ENCODE assay signal across 26 mouse cellular contexts in genomic region chr1:92921496-92921895, GRCm38 (mm10). TPM values are rescaled to one million over a fixed set of nuclear protein-coding genes. Genes with fewer than 3 reads are reported as not detected.
DNase-seq lines count a peak whose midpoint lies in the region; ATAC-seq and TF ChIP-seq lines count a peak whose summit lies in the region.
"Had no signal": no experiment of that assay in that cellular context is flagged by ENCODE, and none has a peak within 500 bp of the region (broad histone marks: within the 10 kb centered on the region; RNA-seq: fewer than 3 reads in every experiment).

No protein-coding gene starts in this region.

- no peaks in the 10 kb centered on the region for H3K9me3 ChIP-seq in heart, embryonic 14.5 days (ENCODE audit: control insufficient read depth, low read length)
- no peaks in the 10 kb centered on the region for H3K9me3 ChIP-seq in heart, embryonic 11.5 days (replicated peaks; ENCODE audit: control insufficient read depth, low read length)
- no peaks in the 10 kb centered on the region for H3K9me3 ChIP-seq in heart, postnatal 0 days (replicated peaks; ENCODE audit: control insufficient read depth, low read length)
- H3K9me3 ChIP-seq in forebrain, embryonic 12.5 days, result no peaks in the 10 kb centered on the region
- H3K9me3 ChIP-seq: forebrain, embryonic 10.5 days; G1E; heart, embryonic 10.5 days had no signal

- H3K79me2 ChIP-seq in macrophage (ENCODE audit: inconsistent target), result no peaks in the 10 kb centered on the region

- intact Hi-C loops in heart, postnatal 25 days (cut with DNase I), result no loop called here

- H3K9ac ChIP-seq in heart, embryonic 14.5 days (ENCODE audit: low read length), result no peak overlapping the region
- no peak overlapping the region for H3K9ac ChIP-seq in heart, embryonic 11.5 days (ENCODE audit: low read depth, low read length)
- no peak overlapping the region for H3K9ac ChIP-seq in heart, postnatal 0 days (replicated peaks; ENCODE audit: low read depth, low read length)
- H3K9ac ChIP-seq in forebrain, embryonic 12.5 days, result no peak overlapping the region
- H3K9ac ChIP-seq: forebrain, postnatal 0 days; hindbrain, embryonic 14.5 days had no signal

- peaks cover 9 to 24% of the 10 kb centered on the region in 2 experiments for H3K4me1 ChIP-seq in heart, embryonic 14.5 days (ENCODE audit: control insufficient read depth in 2 of 2, insufficient read depth in 2 of 2, low read length in 2 of 2)
- no peaks in the 10 kb centered on the region for H3K4me1 ChIP-seq in heart, embryonic 11.5 days (ENCODE audit: control insufficient read depth, insufficient read depth, low read length)
- peaks cover 20% of the 10 kb centered on the region for H3K4me1 ChIP-seq in heart, postnatal 0 days (ENCODE audit: control insufficient read depth, insufficient read depth)
- H3K4me1 ChIP-seq in forebrain, embryonic 12.5 days, result no peaks in the 10 kb centered on the region
- H3K4me1 ChIP-seq: forebrain, embryonic 10.5 days; heart, embryonic 10.5 days had no signal

- peaks cover 44% of the 10 kb centered on the region for H3K36me3 ChIP-seq in heart, embryonic 14.5 days (ENCODE audit: control insufficient read depth, insufficient read depth, low read length)
- peaks cover 17% of the 10 kb centered on the region for H3K36me3 ChIP-seq in heart, embryonic 11.5 days (ENCODE audit: control insufficient read depth, insufficient read depth, low read length)
- H3K36me3 ChIP-seq in heart, postnatal 0 days (replicated peaks; ENCODE audit: control insufficient read depth, insufficient read depth, low read length), result peaks cover 43% of the 10 kb centered on the region
- peaks cover 34% of the 10 kb centered on the region for H3K36me3 ChIP-seq in macrophage (ENCODE audit: inconsistent target)
- peaks cover 44% of the 10 kb centered on the region for H3K36me3 ChIP-seq in forebrain, embryonic 12.5 days (replicated peaks)

- H3K4me2 ChIP-seq in heart, embryonic 14.5 days (ENCODE audit: low read length), result no peak overlapping the region
- no peak overlapping the region; the same call in 1 of the 2 replicates for H3K4me2 ChIP-seq in heart, embryonic 11.5 days
- peak overlapping the region; percentile 7; the same call in 1 of the 2 replicates for H3K4me2 ChIP-seq in heart, postnatal 0 days (ENCODE audit: low read depth, low read length)
- H3K4me2 ChIP-seq in forebrain, embryonic 12.5 days, result no peak overlapping the region
- H3K4me2 ChIP-seq: hindbrain, embryonic 14.5 days had no signal

- no peak for TF ChIP-seq EP300 in heart, postnatal 0 days (IDR thresholded peaks at IDR 0.05; ENCODE audit: low read depth)

- H3K4me3 ChIP-seq in heart, embryonic 14.5 days (ENCODE audit: control insufficient read depth in 1 of 2, insufficient read depth in 1 of 2, low read depth in 1 of 2, low read length in 2 of 2), result no peak overlapping the region
- no peak overlapping the region for H3K4me3 ChIP-seq in heart, embryonic 11.5 days (ENCODE audit: low read depth, low read length)
- no peak overlapping the region for H3K4me3 ChIP-seq in heart, postnatal 0 days (ENCODE audit: low read depth, low read length)
- H3K4me3 ChIP-seq in macrophage (ENCODE audit: inconsistent target), result no peak overlapping the region
- H3K4me3 ChIP-seq in forebrain, embryonic 12.5 days (replicated peaks), result no peak overlapping the region
- H3K4me3 ChIP-seq: forebrain, embryonic 10.5 days; heart, embryonic 10.5 days had no signal

- WGBS in heart, embryonic 14.5 days, result 39% methylated on average over 4 of the region's 4 CpGs
- WGBS in heart, embryonic 11.5 days (ENCODE audit: insufficient replicate concordance), result 72% methylated on average over 4 of the region's 4 CpGs
- WGBS in heart, postnatal 0 days, result 40% methylated on average over 4 of the region's 4 CpGs
- WGBS in macrophage (ENCODE audit: missing documents), result 88% methylated on average over 4 of the region's 4 CpGs
- 97% methylated on average over 4 of the region's 4 CpGs for WGBS in forebrain, embryonic 12.5 days

- no peaks in the 10 kb centered on the region for H3K27me3 ChIP-seq in heart, embryonic 14.5 days (ENCODE audit: control insufficient read depth, insufficient read depth, low read length)
- H3K27me3 ChIP-seq in heart, embryonic 11.5 days (ENCODE audit: control insufficient read depth, insufficient read depth, low read length), result no peaks in the 10 kb centered on the region
- H3K27me3 ChIP-seq in heart, postnatal 0 days (ENCODE audit: control insufficient read depth, insufficient read depth, low read length), result no peaks in the 10 kb centered on the region
- peaks cover 5% of the 10 kb centered on the region for H3K27me3 ChIP-seq in forebrain, embryonic 12.5 days

- ATAC-seq in heart, embryonic 14.5 days (ENCODE audit: insufficient number of reproducible peaks, insufficient read depth, low FRiP score, low read depth), result no peak
- ATAC-seq in heart, embryonic 11.5 days (replicated peaks; ENCODE audit: insufficient number of reproducible peaks, low FRiP score, low TSS enrichment), result no peak
- ATAC-seq in heart, postnatal 0 days (ENCODE audit: insufficient read depth, low read depth), result peak; percentile 65
- ATAC-seq in forebrain, embryonic 12.5 days (ENCODE audit: low FRiP score), result no peak
- ATAC-seq: forebrain, postnatal 0 days; hindbrain, postnatal 0 days; inflammation-experienced regulatory T-cells, adult 6 months; Patski had no signal

- H3K27ac ChIP-seq in heart, embryonic 14.5 days (replicated peaks in 1 of 2; ENCODE audit: control insufficient read depth in 1 of 2, insufficient read depth in 1 of 2, low read depth in 2 of 2, low read length in 2 of 2), result peak overlapping the region; percentile 21 to 46; a peak in 3 of 4 replicates
- H3K27ac ChIP-seq in heart, embryonic 11.5 days (ENCODE audit: low read depth, low read length), result no peak overlapping the region
- peak overlapping the region; percentile 65 for H3K27ac ChIP-seq in heart, postnatal 0 days (ENCODE audit: low read depth)
- peak overlapping the region; percentile 34 for H3K27ac ChIP-seq in macrophage
- H3K27ac ChIP-seq in forebrain, embryonic 12.5 days, result no peak overlapping the region
- H3K27ac ChIP-seq: forebrain, embryonic 10.5 days; heart, embryonic 10.5 days; hindbrain, embryonic 14.5 days; hindbrain, postnatal 0 days had no signal

- TF ChIP-seq CTCF in heart, postnatal 0 days (IDR thresholded peaks at IDR 0.05; ENCODE audit: low read depth), result no peak

- DNase-seq in heart, postnatal 0 days (ENCODE audit: low spot score), result peak; percentile 51
- no peak for DNase-seq in heart, postnatal 25 days (ENCODE audit: low spot score)
- DNase-seq: adrenal gland, postnatal 10 days; adrenal gland, postnatal 36 days; B cell, adult 2 months; cerebellum, adult 18-20 months; cerebellum, adult 9-10 months; cerebellum, postnatal 14 days; forebrain, postnatal 0 days; gastrocnemius, postnatal 25 days; heart, postnatal 4 days; kidney, adult 18-20 months; kidney, adult 9 months had no signal

RNA-seq across cellular contexts. Expression of gene Rnpepl1, which starts 10.9 kb away (rescaled TPM):
- 37.8 and 40.8 TPM in 2 replicates for polyA plus RNA-seq in heart, embryonic 14.5 days (2014; fragmentation: Nextera tagmentation; extraction: Ambion mirVana)
- polyA plus RNA-seq in heart, embryonic 11.5 days (2014; fragmentation: Nextera tagmentation; extraction: Ambion mirVana), result 21.7 and 24.6 TPM in 2 replicates
- 73.2 and 89.0 TPM in 2 replicates for total RNA-seq in heart, postnatal 0 days (2014; rRNA removed; ENCODE audit: low replicate concordance)
- 33.0 and 36.3 TPM in 2 replicates for polyA plus RNA-seq in heart, postnatal 0 days (2015; fragmentation: Nextera tagmentation; extraction: Ambion mirVana)
- 10 to 100 TPM; 77.8 to 77.9 TPM for total RNA-seq in heart, postnatal 25 days (2021)
- total RNA-seq in macrophage (2018; cell fraction: chromatin; rRNA removed), result 100 to 1,000 TPM in 12 of 26 experiments, 10 to 100 TPM in 14; 33.4 to 187 (median 92.8) TPM
- 10 to 100 TPM; 52.3 to 89.7 (median 75.1) TPM for total RNA-seq in macrophage (2018; cell fraction: cytosol; rRNA removed)
- 100 to 1,000 TPM in 12 of 26 experiments, 10 to 100 TPM in 14; 35.9 to 167 (median 98.1) TPM for total RNA-seq in macrophage (2018; cell fraction: nucleus; rRNA removed)
- polyA plus RNA-seq in macrophage (2018), result 45.2 to 67.8 TPM (median 46.2 TPM) in 3 replicates
- polyA plus RNA-seq in forebrain, embryonic 12.5 days (2016; fragmentation: Nextera tagmentation; extraction: Ambion mirVana), result 26.2 and 34.6 TPM in 2 replicates

RNA-seq across cellular contexts. Expression of gene Capn10, which starts 12.7 kb away (rescaled TPM):
- 15.7 and 16.9 TPM in 2 replicates for polyA plus RNA-seq in heart, embryonic 14.5 days (2014; fragmentation: Nextera tagmentation; extraction: Ambion mirVana)
- 11.8 and 14.7 TPM in 2 replicates for polyA plus RNA-seq in heart, embryonic 11.5 days (2014; fragmentation: Nextera tagmentation; extraction: Ambion mirVana)
- total RNA-seq in heart, postnatal 0 days (2014; rRNA removed; ENCODE audit: low replicate concordance), result 41.9 and 46.3 TPM in 2 replicates
- polyA plus RNA-seq in heart, postnatal 0 days (2015; fragmentation: Nextera tagmentation; extraction: Ambion mirVana), result 10.7 and 12.0 TPM in 2 replicates
- total RNA-seq in heart, postnatal 25 days (2021), result 1 to 10 TPM; 6.9 TPM
- 10 to 100 TPM in 17 of 26 experiments, 1 to 10 TPM in 9; 3.0 to 54.3 (median 18.8) TPM for total RNA-seq in macrophage (2018; cell fraction: chromatin; rRNA removed)
- 10 to 100 TPM in 3 of 26 experiments, 1 to 10 TPM in 23; 2.8 to 11.1 (median 8.5) TPM for total RNA-seq in macrophage (2018; cell fraction: cytosol; rRNA removed)
- total RNA-seq in macrophage (2018; cell fraction: nucleus; rRNA removed), result 10 to 100 TPM in 14 of 26 experiments, 1 to 10 TPM in 12; 1.4 to 26.2 (median 12.1) TPM
- 2.8 to 9.3 TPM (median 7.1 TPM) in 3 replicates for polyA plus RNA-seq in macrophage (2018)
- 52.0 and 52.9 TPM in 2 replicates for polyA plus RNA-seq in forebrain, embryonic 12.5 days (2016; fragmentation: Nextera tagmentation; extraction: Ambion mirVana)

RNA-seq across cellular contexts. Expression of gene Dusp28, which starts 14.7 kb away (rescaled TPM):
- 15.6 and 16.5 TPM in 2 replicates for polyA plus RNA-seq in heart, embryonic 14.5 days (2014; fragmentation: Nextera tagmentation; extraction: Ambion mirVana)
- 6.2 and 6.9 TPM in 2 replicates for polyA plus RNA-seq in heart, embryonic 11.5 days (2014; fragmentation: Nextera tagmentation; extraction: Ambion mirVana)
- total RNA-seq in heart, postnatal 0 days (2014; rRNA removed; ENCODE audit: low replicate concordance), result 23.5 and 26.8 TPM in 2 replicates
- polyA plus RNA-seq in heart, postnatal 0 days (2015; fragmentation: Nextera tagmentation; extraction: Ambion mirVana), result 21.4 and 25.2 TPM in 2 replicates
- total RNA-seq in heart, postnatal 25 days (2021), result 10 to 100 TPM; 11.9 to 13.2 TPM
- total RNA-seq in macrophage (2018; cell fraction: chromatin; rRNA removed), result 1 to 10 TPM in 18 of 26 experiments, under 1 TPM in 5, not detected in 3; 0.66 to 7.6 (median 2.2) TPM
- total RNA-seq in macrophage (2018; cell fraction: cytosol; rRNA removed), result 10 to 100 TPM in 13 of 26 experiments, 1 to 10 TPM in 13; 4.1 to 34.1 (median 12.2) TPM
- 10 to 100 TPM in 9 of 26 experiments, 1 to 10 TPM in 14, under 1 TPM in 3; 0.66 to 24.8 (median 6.1) TPM for total RNA-seq in macrophage (2018; cell fraction: nucleus; rRNA removed)
- polyA plus RNA-seq in macrophage (2018), result 1.2 to 12.1 TPM (median 3.2 TPM) in 3 replicates
- 14.1 and 15.1 TPM in 2 replicates for polyA plus RNA-seq in forebrain, embryonic 12.5 days (2016; fragmentation: Nextera tagmentation; extraction: Ambion mirVana)

RNA-seq across cellular contexts. Expression of gene Ankmy1, which starts 18.8 kb away (rescaled TPM):
- polyA plus RNA-seq in heart, embryonic 14.5 days (2014; fragmentation: Nextera tagmentation; extraction: Ambion mirVana), result 0.16 and 0.89 TPM in 2 replicates
- 0.34 and 0.70 TPM in 2 replicates for polyA plus RNA-seq in heart, embryonic 11.5 days (2014; fragmentation: Nextera tagmentation; extraction: Ambion mirVana)
- not detected in 2 replicates for total RNA-seq in heart, postnatal 0 days (2014; rRNA removed; ENCODE audit: low replicate concordance)
- polyA plus RNA-seq in heart, postnatal 0 days (2015; fragmentation: Nextera tagmentation; extraction: Ambion mirVana), result 0.10 TPM in 1 of 2 replicates, not detected in the other
- total RNA-seq in heart, postnatal 25 days (2021), result not detected
- total RNA-seq in macrophage (2018; cell fraction: chromatin; rRNA removed), result 1 to 10 TPM in 9 of 26 experiments, under 1 TPM in 14, not detected in 3; 0.12 to 2.5 (median 0.62) TPM
- total RNA-seq in macrophage (2018; cell fraction: cytosol; rRNA removed), result under 1 TPM; 0.05 to 0.96 (median 0.25) TPM
- total RNA-seq in macrophage (2018; cell fraction: nucleus; rRNA removed), result 1 to 10 TPM in 4 of 26 experiments, under 1 TPM in 14, not detected in 8; 0.22 to 1.8 (median 0.73) TPM
- 0.10 to 0.14 TPM (median 0.14 TPM) in 3 replicates for polyA plus RNA-seq in macrophage (2018)
- 0.81 and 1.1 TPM in 2 replicates for polyA plus RNA-seq in forebrain, embryonic 12.5 days (2016; fragmentation: Nextera tagmentation; extraction: Ambion mirVana)
- total RNA-seq: gastrocnemius, postnatal 25 days; heart, adult 18-20 months; hindbrain, postnatal 0 days had no signal

RNA-seq across cellular contexts. Expression of gene Gpr35, which starts 29.2 kb away (rescaled TPM):
- polyA plus RNA-seq in heart, embryonic 14.5 days (2014; fragmentation: Nextera tagmentation; extraction: Ambion mirVana), result 0.44 and 0.54 TPM in 2 replicates
- polyA plus RNA-seq in heart, embryonic 11.5 days (2014; fragmentation: Nextera tagmentation; extraction: Ambion mirVana), result 0.09 TPM in 1 of 2 replicates, not detected in the other
- 0.23 and 0.85 TPM in 2 replicates for total RNA-seq in heart, postnatal 0 days (2014; rRNA removed; ENCODE audit: low replicate concordance)
- 0.27 and 0.34 TPM in 2 replicates for polyA plus RNA-seq in heart, postnatal 0 days (2015; fragmentation: Nextera tagmentation; extraction: Ambion mirVana)
- total RNA-seq in heart, postnatal 25 days (2021), result under 1 TPM; 0.36 to 0.75 TPM
- total RNA-seq in macrophage (2018; cell fraction: chromatin; rRNA removed), result 10 to 100 TPM in 4 of 26 experiments, 1 to 10 TPM in 17, under 1 TPM in 5; 0.34 to 14.6 (median 3.7) TPM
- total RNA-seq in macrophage (2018; cell fraction: cytosol; rRNA removed), result 10 to 100 TPM in 13 of 26 experiments, 1 to 10 TPM in 13; 3.5 to 34.0 (median 10.0) TPM
- total RNA-seq in macrophage (2018; cell fraction: nucleus; rRNA removed), result 10 to 100 TPM in 10 of 26 experiments, 1 to 10 TPM in 16; 1.6 to 19.0 (median 7.6) TPM
- 4.5 to 16.1 TPM (median 7.7 TPM) in 3 replicates for polyA plus RNA-seq in macrophage (2018)
- polyA plus RNA-seq in forebrain, embryonic 12.5 days (2016; fragmentation: Nextera tagmentation; extraction: Ambion mirVana), result 0.51 and 0.63 TPM in 2 replicates
- polyA plus RNA-seq: hindbrain, embryonic 11.5 days; Patski had no signal

Comparison
In these comparisons a context has a peak if more than half of its experiments do, and no peak if none do; other contexts are left out.
1. H3K27ac ChIP-seq: peak in heart, embryonic 14.5 days (2 of 2), heart, postnatal 0 days (single experiment) and macrophage (single experiment); none in heart, embryonic 11.5 days (single experiment) and forebrain, embryonic 12.5 days (single experiment).